Mouse (Mus musculus) heart, postnatal 14 days (tissue): ENCODE measurements around the gene Prrg2. TPM values are rescaled to one million over a fixed set of nuclear protein-coding genes. Genes with fewer than 3 reads are reported as not detected.

Experiments used
- DNase-seq, 2 experiments: peaks; one replicate each; pipeline ENCODE4 v3.0.0; 2021 to 2022
- intact Hi-C: fragments of 180-260 bp; cut with DNase I; formaldehyde crosslinking; loops from one replicate; pipeline ENCODE4 v1.15.1; 2025
- microRNA-seq, 2 experiments: library from miRNA; unstranded; fragments of <30 nt; microRNA quantifications; one replicate each; pipeline ENCODE4 v1.2.0; 2021 to 2022
- total RNA-seq, 2 experiments: library from RNA; stranded (reverse); gene quantifications; 2 replicates each; pipeline ENCODE4 v1.2.3; 2021

Gene Prrg2
- total RNA-seq, 2 experiments from 2014 or later = 11.1 to 11.4 TPM

DNA sequence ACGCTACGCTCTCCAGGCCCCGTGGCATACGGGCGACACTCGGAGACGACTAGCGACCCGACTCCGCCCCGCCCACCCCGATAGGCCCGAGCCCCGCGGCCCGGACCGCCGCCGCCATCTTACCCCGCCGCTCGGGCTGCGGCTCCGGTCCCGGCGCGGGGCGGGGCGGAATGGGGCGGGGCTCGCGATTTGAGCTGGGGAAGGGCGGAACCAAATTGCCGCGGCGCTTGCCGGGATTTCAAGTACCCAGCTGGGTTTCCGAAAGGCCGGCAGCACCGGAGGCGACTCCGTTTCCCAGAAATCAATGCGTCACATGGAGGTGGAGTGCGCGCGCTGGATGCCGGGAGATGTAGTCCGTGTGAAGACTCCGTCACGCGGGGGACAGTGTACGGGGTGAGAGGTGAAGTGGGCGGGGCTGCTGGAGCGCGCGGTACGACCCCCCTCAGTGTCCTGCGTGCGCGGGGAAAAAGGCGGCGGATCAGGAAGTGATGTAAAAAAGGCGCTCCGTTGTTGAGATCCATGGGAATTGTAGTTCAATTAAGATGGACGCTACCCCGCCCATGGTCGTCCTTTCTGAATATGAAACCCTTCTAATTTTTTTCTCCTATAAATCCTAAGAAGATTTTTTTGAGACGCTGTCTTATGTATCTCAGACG, 46.4 kb downstream of the Prrg2 start, which contains the start of gene Scaf1:
Gene Scaf1, minus strand, starts transcription at position 407 of the 656 bp plus-strand sequence.
- intact Hi-C loops = loop anchor here (2.0 kb wide), 1 partner anchor 15 kb away; no protein-coding TSS in a partner anchor
- peak; percentile 98 to 99 for DNase-seq

DNA sequence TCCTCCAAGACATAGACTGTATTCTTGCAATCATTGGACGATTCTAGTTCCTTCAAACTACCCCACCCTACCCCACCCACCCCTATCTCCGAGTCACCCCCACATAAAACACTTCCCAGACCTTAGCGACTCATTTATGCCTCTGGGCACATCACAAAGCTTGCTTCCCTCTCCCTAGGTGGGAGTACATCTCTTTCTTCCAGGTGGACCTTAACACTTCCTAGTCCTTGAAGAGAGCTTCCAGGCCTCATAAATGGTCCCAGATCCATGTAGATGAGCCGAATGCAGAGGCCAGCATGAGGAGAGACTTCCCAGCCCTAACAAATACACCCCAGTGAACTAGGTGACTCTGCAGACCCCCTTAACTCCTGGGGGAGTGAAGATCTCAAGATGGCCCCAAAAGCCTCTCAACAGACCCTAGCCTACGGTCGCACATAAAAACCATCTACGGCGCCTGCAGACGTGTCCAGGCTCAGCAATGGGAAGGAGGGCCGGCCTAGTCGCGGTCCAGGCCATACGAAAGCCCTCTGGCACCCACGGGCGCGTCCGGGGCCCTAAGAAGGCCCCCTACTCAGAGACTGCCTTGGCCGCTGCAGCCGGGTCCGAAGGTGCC, 47.0 kb downstream of the Prrg2 start:
- no peak for DNase-seq
- intact Hi-C loops = loop anchor here (2.0 kb wide), 1 partner anchor 15 kb away; no protein-coding TSS in a partner anchor

- no peak for DNase-seq
- intact Hi-C loops = loop anchor here (2.0 kb wide), 1 partner anchor 13 kb away; no protein-coding TSS in a partner anchor
Measured at GRCm38 (mm10) chr7:45014096-45014451, 48.4 kb downstream of the Prrg2 start.

DNA sequence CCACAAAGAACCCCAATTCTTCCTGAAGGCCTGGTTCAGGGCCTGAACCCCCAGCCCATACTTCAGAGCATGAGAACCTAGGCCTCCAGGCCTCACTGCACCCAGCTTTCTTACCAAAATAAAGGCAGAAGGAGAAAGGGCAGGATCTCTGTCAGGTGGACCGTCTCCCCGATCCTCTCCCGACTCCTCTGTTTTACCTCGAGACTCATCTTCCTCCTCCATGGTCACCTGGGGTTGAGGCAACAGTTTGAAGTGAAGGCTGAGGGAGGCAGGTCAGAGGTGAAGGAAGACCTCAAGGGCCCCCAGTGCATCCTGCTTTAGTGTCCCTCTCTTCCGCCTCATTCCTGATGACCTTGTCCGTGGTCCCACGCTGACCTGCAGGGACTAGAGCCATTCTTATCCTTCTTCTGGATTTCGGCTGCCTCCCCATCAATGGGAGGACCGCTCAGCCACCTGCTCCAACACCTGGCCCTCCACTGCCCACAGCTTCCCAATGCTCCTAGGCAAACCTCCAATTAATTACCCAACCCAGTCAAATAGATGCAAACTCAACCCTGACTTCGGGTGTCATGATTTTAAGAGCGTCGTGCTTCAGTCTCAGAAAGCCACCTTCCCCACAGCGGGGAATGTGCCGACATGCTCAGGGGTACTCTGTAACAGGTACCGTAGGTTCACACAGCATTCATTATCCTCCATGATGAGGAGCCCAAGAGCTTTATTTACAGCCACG, 48.9 kb downstream of the Prrg2 start:
- intact Hi-C loops = loop anchor here (2.0 kb wide), 1 partner anchor 13 kb away; no protein-coding TSS in a partner anchor
- no peak for DNase-seq

DNA sequence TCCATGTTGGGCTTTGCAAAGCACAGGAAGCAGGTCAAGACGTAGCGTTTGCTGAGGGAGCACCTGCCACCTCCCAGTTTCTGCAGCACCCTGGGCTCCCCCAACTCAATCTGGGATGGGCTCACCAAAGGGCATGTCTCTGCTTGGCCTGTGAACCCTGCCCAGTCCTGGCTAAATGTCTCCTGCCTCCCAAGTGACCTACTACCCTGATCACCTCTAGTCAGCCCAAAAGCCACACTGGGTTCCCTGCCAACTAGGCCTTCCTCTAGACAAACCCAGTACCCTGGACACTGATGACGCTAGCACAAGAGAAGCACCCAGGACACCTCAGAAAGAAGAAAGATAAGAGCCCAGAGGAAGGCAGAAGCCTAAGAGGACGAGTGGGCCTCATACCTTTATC, 49.7 kb downstream of the Prrg2 start:
- no peak for DNase-seq
- intact Hi-C loops = no loop called here

DNA sequence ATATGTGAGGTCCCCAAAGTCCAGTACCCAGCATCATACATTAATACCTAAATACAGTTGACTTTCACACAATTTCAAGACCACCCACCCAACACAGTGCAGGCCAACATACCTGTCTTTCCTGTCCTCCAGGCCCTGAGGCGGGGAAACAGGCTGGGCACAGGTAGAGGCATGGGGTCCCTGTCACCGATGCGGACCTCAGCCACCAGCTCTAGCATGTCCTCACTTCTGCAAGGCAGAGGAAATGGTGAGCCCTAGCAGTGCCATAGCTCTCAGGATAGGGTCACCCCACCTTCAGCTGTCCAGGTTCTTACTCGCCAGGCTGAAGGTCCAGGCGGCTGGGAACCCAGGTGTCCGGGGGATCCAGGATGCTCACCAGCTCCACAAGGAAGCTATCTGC, 50.5 kb downstream of the Prrg2 start:
- DNase-seq = no peak
- intact Hi-C loops = no loop called here

- no peak for DNase-seq
- intact Hi-C loops = no loop called here
Measured at GRCm38 (mm10) chr7:45008411-45008810, 54.1 kb downstream of the Prrg2 start.

GRCm38 (mm10) chr7:45007846-45008245, 54.6 kb downstream of the Prrg2 start:
- no peak for DNase-seq

GRCm38 (mm10) chr7:45007141-45007540, 55.3 kb downstream of the Prrg2 start:
- intact Hi-C loops = no loop called here
- DNase-seq = no peak

More at GRCm38 (mm10) chr7:45007846-45008245, 54.6 kb downstream of the Prrg2 start:
- intact Hi-C loops = no loop called here

- intact Hi-C loops = no loop called here
- DNase-seq = no peak
Measured at GRCm38 (mm10) chr7:45006503-45006902, 56.0 kb downstream of the Prrg2 start.

- intact Hi-C loops = no loop called here
- DNase-seq = no peak
Measured at GRCm38 (mm10) chr7:45005321-45005992, 57.0 kb downstream of the Prrg2 start.

GRCm38 (mm10) chr7:45004546-45004945, 57.9 kb downstream of the Prrg2 start:
- intact Hi-C loops = no loop called here
- no peak for DNase-seq

Small RNAs within 50 kb of the gene (microRNA-seq; reads per million reads assigned to microRNA genes)
- gene Mir7054 = 1.2 to 1.6 reads per million in 2 experiments

Other genes with a start within 250 kb of the Prrg2 start
- gene Nup62, start 246.6 kb downstream of the Prrg2 start, total RNA-seq = 10 to 100 TPM; 31.6 to 33.3 TPM
- 1 to 10 TPM in 1 of 2 experiments, under 1 TPM in 1; 0.72 to 1.1 TPM for gene Il4i1, start 246.3 kb downstream of the Prrg2 start, total RNA-seq
- gene Atf5, start 246.0 kb downstream of the Prrg2 start, total RNA-seq = 10 to 100 TPM; 52.4 to 57.4 TPM
- 10 to 100 TPM; 61.1 to 63.3 TPM for gene Akt1s1, start 213.7 kb downstream of the Prrg2 start, total RNA-seq
- gene Tbc1d17, start 213.6 kb downstream of the Prrg2 start, total RNA-seq = 10 to 100 TPM; 41.0 to 42.8 TPM
- gene Pnkp, start 205.5 kb downstream of the Prrg2 start, total RNA-seq = 10 to 100 TPM; 17.6 to 18.8 TPM
- gene Ptov1, start 192.9 kb downstream of the Prrg2 start, total RNA-seq = 100 to 1,000 TPM; 149 to 160 TPM
- gene Med25, start 170.0 kb downstream of the Prrg2 start, total RNA-seq = 10 to 100 TPM; 60.3 to 68.6 TPM
- 10 to 100 TPM in 1 of 2 experiments, 1 to 10 TPM in 1; 9.0 to 18.1 TPM for gene Fuz, start 166.6 kb downstream of the Prrg2 start, total RNA-seq
- gene Ap2a1, start 133.2 kb downstream of the Prrg2 start, total RNA-seq = 10 to 100 TPM; 74.5 to 82.2 TPM
- gene Tsks, start 119.5 kb downstream of the Prrg2 start, total RNA-seq = not detected
- 1 to 10 TPM; 3.1 to 3.5 TPM for gene Cpt1c, start 87.8 kb downstream of the Prrg2 start, total RNA-seq
- 100 to 1,000 TPM; 119 to 128 TPM for gene Prmt1, start 76.1 kb downstream of the Prrg2 start, total RNA-seq
- gene Irf3, start 65.0 kb downstream of the Prrg2 start, total RNA-seq = 10 to 100 TPM; 36.5 to 40.2 TPM
- 10 to 100 TPM; 10.4 to 12.3 TPM for gene Bcl2l12, start 64.0 kb downstream of the Prrg2 start, total RNA-seq
- gene Scaf1, start 46.3 kb downstream of the Prrg2 start, total RNA-seq = 10 to 100 TPM; 53.8 to 56.1 TPM
- 10 to 100 TPM; 60.7 to 62.8 TPM for gene Rras, start 44.7 kb downstream of the Prrg2 start, total RNA-seq
- 10 to 100 TPM; 27.2 to 28.3 TPM for gene Prr12, start 9.8 kb downstream of the Prrg2 start, total RNA-seq
- gene Nosip, start 248 bp downstream of the Prrg2 start, total RNA-seq = 10 to 100 TPM; 27.7 to 33.7 TPM
- 10 to 100 TPM; 46.0 to 53.7 TPM for gene Rcn3, start 29.5 kb upstream of the Prrg2 start, total RNA-seq
- gene Fcgrt, start 41.2 kb upstream of the Prrg2 start, total RNA-seq = 10 to 100 TPM; 72.0 to 76.7 TPM
- 100 to 1,000 TPM; 582 to 636 TPM for gene Rps11, start 61.8 kb upstream of the Prrg2 start, total RNA-seq
- gene Rpl13a, start 66.1 kb upstream of the Prrg2 start, total RNA-seq = 100 to 1,000 TPM; 573 to 686 TPM
- under 1 TPM in 1 of 2 experiments, not detected in 1; 0.45 TPM for gene Gm45713, start 73.6 kb upstream of the Prrg2 start, total RNA-seq
- 1 to 10 TPM; 4.3 to 5.8 TPM for gene Flt3l, start 73.8 kb upstream of the Prrg2 start, total RNA-seq
- 10 to 100 TPM; 27.7 to 31.2 TPM for gene Pih1d1, start 91.6 kb upstream of the Prrg2 start, total RNA-seq
- gene Aldh16a1, start 91.9 kb upstream of the Prrg2 start, total RNA-seq = 10 to 100 TPM; 20.3 to 27.3 TPM
- gene Slc17a7, start 101.3 kb upstream of the Prrg2 start, total RNA-seq = 10 to 100 TPM in 1 of 2 experiments, 1 to 10 TPM in 1; 8.1 to 11.5 TPM
- gene Gfy, start 116.9 kb upstream of the Prrg2 start, total RNA-seq = not detected
- not detected for gene Pth2, start 118.3 kb upstream of the Prrg2 start, total RNA-seq
- not detected for gene Ccdc155, start 142.2 kb upstream of the Prrg2 start, total RNA-seq
- not detected for gene Dkkl1, start 149.5 kb upstream of the Prrg2 start, total RNA-seq
- 10 to 100 TPM; 10.1 to 14.4 TPM for gene Tead2, start 153.1 kb upstream of the Prrg2 start, total RNA-seq
- gene Cd37, start 176.4 kb upstream of the Prrg2 start, total RNA-seq = 1 to 10 TPM; 3.8 to 5.5 TPM
- gene Slc6a16, start 178.4 kb upstream of the Prrg2 start, total RNA-seq = not detected
- gene Slc6a21, start 214.8 kb upstream of the Prrg2 start, total RNA-seq = not detected